Mouse (Mus musculus): ENCODE measurements around the gene Ctnnb1. TPM values are rescaled to one million over a fixed set of nuclear protein-coding genes. Genes with fewer than 3 reads are reported as not detected.

Gene Ctnnb1
- polyA plus RNA-seq, 1 experiment = 230 TPM

- Histone ChIP-seq H3K4me1 (ENCODE audit: control insufficient read depth, insufficient read depth, insufficient read length, low read length) (no peaks in the 10 kb centered on the region; the same call in 1 of the 2 replicates), H3K27me3 (ENCODE audit: control insufficient read depth, insufficient read depth, low read length) (no peaks in the 10 kb centered on the region), H3K4me3 (ENCODE audit: low read depth, low read length) (no peak overlapping the region), H3K27ac (ENCODE audit: insufficient read depth, low read depth, low read length) (no peak overlapping the region), H3K36me3 (ENCODE audit: control insufficient read depth, insufficient read depth, low read length) (no peaks in the 10 kb centered on the region)
- TF ChIP-seq CTCF (IDR thresholded peaks at IDR 0.05; ENCODE audit: extremely low read depth, insufficient read length, insufficient replicate concordance, low read depth, low read length) = no peak
- TF ChIP-seq POLR2A (IDR thresholded peaks at IDR 0.05; ENCODE audit: low read depth, low read length) = no peak
- 54% methylated on average over 7 of the region's 7 CpGs for WGBS
Measured at GRCm38 (mm10) chr9:121005961-121006360, 76.9 kb downstream of the Ctnnb1 start.
